Mouse (Mus musculus): ENCODE measurements around the gene Gpr162.
A peak's percentile ranks its signal among the peaks of the same experiment; 100 is the strongest.

- peak; percentile 78 for TF ChIP-seq CTCF (IDR thresholded peaks at IDR 0.05; ENCODE audit: low read depth, low read length)
- TF ChIP-seq EP300 (IDR thresholded peaks at IDR 0.05; ENCODE audit: insufficient read depth, low read depth, low read length), result 0 out of 2 replicates have a peak, but pooled peaks have one; percentile 4
- peak; percentile 14 for TF ChIP-seq POLR2A (IDR thresholded peaks at IDR 0.05; ENCODE audit: insufficient read depth, low read length)
Observed at GRCm38 (mm10) chr6:124809052-124809774, 54.6 kb downstream of the Gpr162 start.

Data from ES-Bruce4 (cell line).